Mouse (Mus musculus): Measurements from ENCODE around the gene Slc47a2. TPM values are rescaled to one million over a fixed set of nuclear protein-coding genes. Genes with fewer than 3 reads are reported as not detected.

Slc47a2 gene
- polyA plus RNA-seq, 1 experiment from 2014 or later = not detected

- in situ Hi-C loops (cut with MboI; ENCODE audit: low pct_unique_long_range_greater_than_20kb) = no loop called here
- peak; percentile 98 for ATAC-seq
- no peak for TF ChIP-seq CTCF (IDR thresholded peaks at IDR 0.05)
- ChIA-PET CTCF (no interaction called here), POLR2A (interaction anchor here (0.5 kb wide), 1 partner anchor 120 kb away, joined by 3 read pairs; no protein-coding TSS in a partner anchor)
- DNase-seq (ENCODE audit: low read depth, low spot score) = peak; percentile 71
- H3K27me3 ChIP-seq = no peaks in the 10 kb centered on the region
Measured at GRCm38 (mm10) chr11:61266551-61267533, 75.8 kb downstream of the Slc47a2 start, which contains the start of gene Aldh3a2. Aldh3a2 (minus strand) TSS chr11:61267464.

- in situ Hi-C loops (cut with MboI; ENCODE audit: low pct_unique_long_range_greater_than_20kb) = no loop called here
- DNase-seq (ENCODE audit: low read depth, low spot score) = no peak
- ChIA-PET CTCF (interaction anchor here (1.5 kb wide), 1 partner anchor 9 kb away, joined by 3 read pairs; no protein-coding TSS in a partner anchor), POLR2A (interaction anchor here (0.8 kb wide), 1 partner anchor 89 kb away, joined by 6 read pairs; the partner anchor contains the start of gene Usp22)
- ATAC-seq = no peak
- no peak for TF ChIP-seq CTCF (IDR thresholded peaks at IDR 0.05)
- H3K27me3 ChIP-seq = no peaks in the 10 kb centered on the region
Measured at GRCm38 (mm10) chr11:61263841-61264240, 78.8 kb downstream of the Slc47a2 start.

- CTCF ChIA-PET = no interaction called here
Measured at GRCm38 (mm10) chr11:61262516-61262915, 80.1 kb downstream of the Slc47a2 start.

DNA sequence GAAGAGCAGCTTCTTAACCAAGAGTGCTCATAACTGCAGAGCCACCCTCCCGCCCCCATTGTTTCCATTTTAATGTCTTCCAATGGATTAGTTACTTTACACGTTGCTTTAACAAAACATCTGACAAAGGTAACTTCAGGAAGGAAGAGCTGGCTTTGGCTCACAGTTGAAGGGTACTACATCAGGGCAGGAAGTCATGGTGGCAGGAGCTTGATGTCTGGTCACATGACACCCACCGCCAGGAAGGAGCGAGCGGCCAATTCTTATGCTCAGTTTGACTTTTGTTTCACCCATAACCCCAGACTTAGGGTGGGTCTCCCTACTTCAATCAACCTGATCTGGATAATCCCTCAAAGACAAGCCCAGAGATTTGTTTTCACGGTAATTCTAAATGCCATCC lies 83.6 kb downstream of the Slc47a2 start:
- ATAC-seq = no peak
- no peaks in the 10 kb centered on the region for H3K27me3 ChIP-seq
- CTCF ChIA-PET = interaction anchor here (1.1 kb wide), 1 partner anchor 24 kb away, joined by 3 read pairs; no protein-coding TSS in a partner anchor
- POLR2A ChIA-PET = interaction anchor here (0.7 kb wide), 1 partner anchor 97 kb away, joined by 4 read pairs; no protein-coding TSS in a partner anchor
- no peak for DNase-seq (ENCODE audit: low read depth, low spot score)
- no peak for TF ChIP-seq CTCF (IDR thresholded peaks at IDR 0.05)
- in situ Hi-C loops (cut with MboI; ENCODE audit: low pct_unique_long_range_greater_than_20kb) = no loop called here

More at GRCm38 (mm10) chr11:61262516-61262915, 80.1 kb downstream of the Slc47a2 start:
- H3K27me3 ChIP-seq = no peaks in the 10 kb centered on the region
- in situ Hi-C loops (cut with MboI; ENCODE audit: low pct_unique_long_range_greater_than_20kb) = no loop called here
- POLR2A ChIA-PET = no interaction called here
- no peak for TF ChIP-seq CTCF (IDR thresholded peaks at IDR 0.05)
- ATAC-seq (no peak), DNase-seq (ENCODE audit: low read depth, low spot score) (no peak)

DNA sequence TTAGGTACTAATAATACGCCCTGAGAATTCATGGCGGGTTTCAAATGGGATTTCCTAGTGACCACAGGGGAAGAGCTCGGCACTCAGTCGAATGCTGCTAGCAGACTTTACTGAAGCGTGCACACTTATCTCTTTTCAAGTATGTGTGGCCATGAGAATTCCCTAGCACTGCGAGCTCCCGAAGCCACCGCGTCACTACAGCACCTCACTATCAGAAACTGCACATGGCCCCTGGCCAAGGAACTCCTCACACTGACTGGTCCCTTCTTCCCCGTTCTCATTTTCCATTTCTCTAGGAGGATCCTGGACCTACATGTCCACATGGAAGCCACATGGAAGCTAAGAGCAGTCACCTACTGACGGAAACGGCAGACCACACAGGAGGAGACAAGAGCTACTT lies 89.9 kb downstream of the Slc47a2 start:
- H3K27me3 ChIP-seq = no peaks in the 10 kb centered on the region
- ChIA-PET CTCF (no interaction called here), POLR2A (no interaction called here)
- no peak for DNase-seq (ENCODE audit: low read depth, low spot score)
- in situ Hi-C loops (cut with MboI; ENCODE audit: low pct_unique_long_range_greater_than_20kb) = no loop called here
- TF ChIP-seq CTCF (IDR thresholded peaks at IDR 0.05) = no peak
- no peak for ATAC-seq

GRCm38 (mm10) chr11:61251741-61252140 lies 90.9 kb downstream of the Slc47a2 start:
- no peak for ATAC-seq
- no peak for TF ChIP-seq CTCF (IDR thresholded peaks at IDR 0.05)
- no peaks in the 10 kb centered on the region for H3K27me3 ChIP-seq
- ChIA-PET CTCF (interaction anchor here (1.1 kb wide), 1 partner anchor 9 kb away, joined by 3 read pairs; no protein-coding TSS in a partner anchor), POLR2A (no interaction called here)
- in situ Hi-C loops (cut with MboI; ENCODE audit: low pct_unique_long_range_greater_than_20kb) = no loop called here
- DNase-seq (ENCODE audit: low read depth, low spot score) = no peak

Other genes starting within 250 kb of the Slc47a2 start
- gene Tnfrsf13b, start 216.1 kb downstream of the Slc47a2 start, polyA plus RNA-seq (2021) = not detected
- gene Usp22, start 167.8 kb downstream of the Slc47a2 start, polyA plus RNA-seq (2021) = 87.8 TPM
- gene Aldh3a1, start 135.3 kb downstream of the Slc47a2 start, polyA plus RNA-seq (2021) = not detected
- gene Aldh3a2, start 75.4 kb downstream of the Slc47a2 start, polyA plus RNA-seq (2021) = 49.7 TPM
- gene Slc47a1, start 35.5 kb upstream of the Slc47a2 start, polyA plus RNA-seq (2021) = 0.09 TPM
- not detected for gene Rnf112, start 111.3 kb upstream of the Slc47a2 start, polyA plus RNA-seq (2021)
- gene Mfap4, start 142.6 kb upstream of the Slc47a2 start, polyA plus RNA-seq (2021) = not detected
- 30.1 TPM for gene Mapk7, start 151.5 kb upstream of the Slc47a2 start, polyA plus RNA-seq (2021)
- 100 TPM for gene B9d1, start 162.3 kb upstream of the Slc47a2 start, polyA plus RNA-seq (2021)
- 84.4 TPM for gene Epn2, start 236.8 kb upstream of the Slc47a2 start, polyA plus RNA-seq (2021)

All from Patski (cell line).